Comparison of ENCODE assay signal across 10 mouse cellular contexts in genomic region chr10:120246994-120247750, GRCm38 (mm10). TPM values are rescaled to one million over a fixed set of nuclear protein-coding genes. Genes with fewer than 3 reads are reported as not detected.
DNase-seq lines count a peak whose midpoint lies in the region; ATAC-seq and TF ChIP-seq lines count a peak whose summit lies in the region.
"Had no signal": no experiment of that assay in that cellular context is flagged by ENCODE, and none has a peak within 500 bp of the region (broad histone marks: within the 10 kb centered on the region; RNA-seq: fewer than 3 reads in every experiment).

No protein-coding gene starts in this region.

- H3K9me3 ChIP-seq in midbrain, embryonic 10.5 days (replicated peaks), result no peaks in the 10 kb centered on the region
- H3K9me3 ChIP-seq in midbrain, embryonic 15.5 days, result no peaks in the 10 kb centered on the region
- no peaks in the 10 kb centered on the region for H3K9me3 ChIP-seq in embryonic facial prominence, embryonic 14.5 days (ENCODE audit: control insufficient read depth, low read length)
- H3K9me3 ChIP-seq in intestine, postnatal 0 days (ENCODE audit: control insufficient read depth), result no peaks in the 10 kb centered on the region
- H3K9me3 ChIP-seq in limb, embryonic 11.5 days (ENCODE audit: control insufficient read depth, low read length), result no peaks in the 10 kb centered on the region
- no peaks in the 10 kb centered on the region for H3K9me3 ChIP-seq in neural tube, embryonic 11.5 days (ENCODE audit: control insufficient read depth, low read length)
- H3K9me3 ChIP-seq: hindbrain, embryonic 15.5 days; stomach, embryonic 15.5 days had no signal

- in situ Hi-C loops in Patski (cut with MboI; ENCODE audit: low pct_unique_long_range_greater_than_20kb), result loop anchor here (5.0 to 10.0 kb wide), 2 partner anchors 625 to 1018 kb away; no protein-coding TSS in a partner anchor

- TF ChIP-seq CTCF in Patski (IDR thresholded peaks at IDR 0.05), result peak; percentile 78
- peak; percentile 82 for TF ChIP-seq CTCF in intestine, postnatal 0 days (IDR thresholded peaks at IDR 0.05; ENCODE audit: low read depth)

- no peak overlapping the region for H3K4me3 ChIP-seq in midbrain, embryonic 10.5 days
- no peak overlapping the region for H3K4me3 ChIP-seq in midbrain, embryonic 15.5 days
- H3K4me3 ChIP-seq in embryonic facial prominence, embryonic 14.5 days (ENCODE audit: low read depth, low read length), result no peak overlapping the region
- no peak overlapping the region for H3K4me3 ChIP-seq in intestine, postnatal 0 days (ENCODE audit: low read depth, low read length)
- no peak overlapping the region for H3K4me3 ChIP-seq in limb, embryonic 11.5 days (ENCODE audit: low read depth, low read length)
- H3K4me3 ChIP-seq in neural tube, embryonic 11.5 days (ENCODE audit: low read depth, low read length), result no peak overlapping the region
- H3K4me3 ChIP-seq: hindbrain, embryonic 15.5 days; stomach, embryonic 15.5 days had no signal

- H3K9ac ChIP-seq in midbrain, embryonic 15.5 days, result no peak overlapping the region
- H3K9ac ChIP-seq in embryonic facial prominence, embryonic 14.5 days (ENCODE audit: low read depth, low read length), result no peak overlapping the region
- no peak overlapping the region for H3K9ac ChIP-seq in intestine, postnatal 0 days (ENCODE audit: low read depth, low read length)
- H3K9ac ChIP-seq in limb, embryonic 11.5 days (ENCODE audit: low read length), result peak overlapping the region; percentile 18; the same call in 1 of the 2 replicates
- H3K9ac ChIP-seq in neural tube, embryonic 11.5 days (ENCODE audit: low read length), result no peak overlapping the region
- H3K9ac ChIP-seq: hindbrain, embryonic 15.5 days; stomach, embryonic 15.5 days had no signal

- 48% methylated on average over 9 of the region's 9 CpGs for WGBS in midbrain, embryonic 10.5 days
- 52% methylated on average over 9 of the region's 9 CpGs for WGBS in midbrain, embryonic 15.5 days
- 23% methylated on average over 9 of the region's 9 CpGs for WGBS in embryonic facial prominence, embryonic 14.5 days
- WGBS in intestine, postnatal 0 days, result 33% methylated on average over 9 of the region's 9 CpGs
- WGBS in limb, embryonic 11.5 days, result 4% methylated on average over 9 of the region's 9 CpGs
- WGBS in neural tube, embryonic 11.5 days, result 18% methylated on average over 9 of the region's 9 CpGs

- H3K27me3 ChIP-seq in midbrain, embryonic 10.5 days (ENCODE audit: low read depth, poor library complexity, severe bottlenecking), result no peaks in the 10 kb centered on the region
- no peaks in the 10 kb centered on the region for H3K27me3 ChIP-seq in midbrain, embryonic 15.5 days (replicated peaks)
- peaks cover 8% of the 10 kb centered on the region for H3K27me3 ChIP-seq in Patski
- H3K27me3 ChIP-seq in embryonic facial prominence, embryonic 14.5 days (replicated peaks; ENCODE audit: control insufficient read depth, insufficient read depth, low read length), result no peaks in the 10 kb centered on the region
- H3K27me3 ChIP-seq in intestine, postnatal 0 days (replicated peaks; ENCODE audit: control insufficient read depth, insufficient read depth, low read length), result no peaks in the 10 kb centered on the region
- no peaks in the 10 kb centered on the region for H3K27me3 ChIP-seq in limb, embryonic 11.5 days (ENCODE audit: control insufficient read depth, insufficient read depth, low read length)
- no peaks in the 10 kb centered on the region for H3K27me3 ChIP-seq in neural tube, embryonic 11.5 days (ENCODE audit: control insufficient read depth, insufficient read depth, low read length)
- H3K27me3 ChIP-seq: hindbrain, embryonic 15.5 days; stomach, embryonic 15.5 days had no signal

- POLR2A ChIA-PET in Patski (lab: Charles Lee), result interaction anchor here (0.8 kb wide), 1 partner anchor 1009 kb away, joined by 3 read pairs; no protein-coding TSS in a partner anchor

- H3K27ac ChIP-seq in midbrain, embryonic 10.5 days (replicated peaks), result 0 out of 2 replicates have a peak overlapping the region, but pooled peaks have one; percentile 42
- no peak overlapping the region for H3K27ac ChIP-seq in midbrain, embryonic 15.5 days
- H3K27ac ChIP-seq in embryonic facial prominence, embryonic 14.5 days (replicated peaks; ENCODE audit: low read depth, low read length), result peak overlapping the region; percentile 49
- no peak overlapping the region for H3K27ac ChIP-seq in intestine, postnatal 0 days (ENCODE audit: low read depth, low read length)
- H3K27ac ChIP-seq in limb, embryonic 11.5 days (replicated peaks; ENCODE audit: low read depth, low read length), result peak overlapping the region; percentile 81
- no peak overlapping the region for H3K27ac ChIP-seq in neural tube, embryonic 11.5 days (ENCODE audit: low read depth, low read length)
- H3K27ac ChIP-seq: hindbrain, embryonic 15.5 days; stomach, embryonic 15.5 days had no signal

- peaks cover 4% of the 10 kb centered on the region for H3K4me1 ChIP-seq in midbrain, embryonic 10.5 days
- no peaks in the 10 kb centered on the region for H3K4me1 ChIP-seq in midbrain, embryonic 15.5 days
- peaks cover 27% of the 10 kb centered on the region for H3K4me1 ChIP-seq in embryonic facial prominence, embryonic 14.5 days (ENCODE audit: control insufficient read depth, insufficient read depth, low read length)
- no peaks in the 10 kb centered on the region for H3K4me1 ChIP-seq in intestine, postnatal 0 days (replicated peaks; ENCODE audit: control insufficient read depth, insufficient read depth, low read length)
- peaks cover 19% of the 10 kb centered on the region for H3K4me1 ChIP-seq in limb, embryonic 11.5 days (ENCODE audit: control insufficient read depth, insufficient read depth, low read length)
- H3K4me1 ChIP-seq in neural tube, embryonic 11.5 days (ENCODE audit: control insufficient read depth, insufficient read depth, low read length), result no peaks in the 10 kb centered on the region
- H3K4me1 ChIP-seq: hindbrain, embryonic 15.5 days had no signal

- H3K4me2 ChIP-seq in midbrain, embryonic 15.5 days, result no peak overlapping the region
- peak overlapping the region; percentile 27 for H3K4me2 ChIP-seq in embryonic facial prominence, embryonic 14.5 days (ENCODE audit: low read depth, low read length)
- no peak overlapping the region for H3K4me2 ChIP-seq in intestine, postnatal 0 days (replicated peaks; ENCODE audit: low read depth)
- peak overlapping the region; percentile 3; the same call in 1 of the 2 replicates for H3K4me2 ChIP-seq in limb, embryonic 11.5 days (ENCODE audit: low read depth, severe bottlenecking)
- H3K4me2 ChIP-seq in neural tube, embryonic 11.5 days (ENCODE audit: low read depth), result no peak overlapping the region
- H3K4me2 ChIP-seq: hindbrain, embryonic 15.5 days; stomach, embryonic 15.5 days had no signal

- CTCF ChIA-PET in Patski (lab: Charles Lee), result interaction anchor here (0.9 to 1.5 kb wide), 3 partner anchors 10 to 15 kb away, joined by 3 to 6 read pairs (median 3); no protein-coding TSS in a partner anchor

- peak; percentile 51 for DNase-seq in midbrain, embryonic 10.5 days (ENCODE audit: low spot score)
- DNase-seq in Patski (ENCODE audit: low read depth, low spot score), result no peak
- peak; percentile 90 for DNase-seq in embryonic facial prominence, embryonic 14.5 days (ENCODE audit: low spot score)
- DNase-seq in limb, embryonic 11.5 days (ENCODE audit: low spot score), result peak; percentile 81
- DNase-seq in neural tube, embryonic 11.5 days (ENCODE audit: low spot score), result peak; percentile 57
- DNase-seq in thymus, postnatal 36 days, result peak; percentile 46 to 48

- no peak for ATAC-seq in midbrain, embryonic 15.5 days (replicated peaks)
- peak; percentile 79 for ATAC-seq in Patski
- ATAC-seq in embryonic facial prominence, embryonic 14.5 days (ENCODE audit: low read depth), result no peak
- no peak for ATAC-seq in intestine, postnatal 0 days
- peak; percentile 63; the same call in 1 of the 2 replicates for ATAC-seq in limb, embryonic 11.5 days (ENCODE audit: insufficient number of reproducible peaks, low FRiP score, low TSS enrichment, low read depth)
- ATAC-seq in neural tube, embryonic 11.5 days (ENCODE audit: insufficient read depth, low FRiP score, low TSS enrichment), result no peak

- H3K36me3 ChIP-seq in midbrain, embryonic 10.5 days, result no peaks in the 10 kb centered on the region
- no peaks in the 10 kb centered on the region for H3K36me3 ChIP-seq in midbrain, embryonic 15.5 days (replicated peaks)
- no peaks in the 10 kb centered on the region for H3K36me3 ChIP-seq in embryonic facial prominence, embryonic 14.5 days (ENCODE audit: control insufficient read depth, insufficient read depth, low read length)
- no peaks in the 10 kb centered on the region for H3K36me3 ChIP-seq in intestine, postnatal 0 days (ENCODE audit: control insufficient read depth, insufficient read depth)
- H3K36me3 ChIP-seq in limb, embryonic 11.5 days (ENCODE audit: control insufficient read depth, insufficient read depth, low read length), result no peaks in the 10 kb centered on the region
- no peaks in the 10 kb centered on the region for H3K36me3 ChIP-seq in neural tube, embryonic 11.5 days (ENCODE audit: control insufficient read depth, insufficient read depth, low read length)
- H3K36me3 ChIP-seq: hindbrain, embryonic 15.5 days; stomach, embryonic 15.5 days had no signal

RNA-seq across cellular contexts. Expression of gene Llph, which starts 20.3 kb away (rescaled TPM):
- 59.4 and 65.7 TPM in 2 replicates for polyA plus RNA-seq in midbrain, embryonic 10.5 days (2016; fragmentation: Nextera tagmentation; extraction: Ambion mirVana)
- polyA plus RNA-seq in midbrain, embryonic 15.5 days (2015; fragmentation: Nextera tagmentation; extraction: Ambion mirVana), result 34.7 and 39.6 TPM in 2 replicates
- 41.9 TPM for polyA plus RNA-seq in Patski (2021)
- 43.6 and 44.4 TPM in 2 replicates for polyA plus RNA-seq in embryonic facial prominence, embryonic 14.5 days (2014; fragmentation: Nextera tagmentation; extraction: Ambion mirVana)
- 40.6 and 49.3 TPM in 2 replicates for polyA plus RNA-seq in intestine, postnatal 0 days (2015; fragmentation: Nextera tagmentation; extraction: Ambion mirVana)
- polyA plus RNA-seq in limb, embryonic 11.5 days (2014; fragmentation: Nextera tagmentation; extraction: Ambion mirVana), result 64.1 and 68.8 TPM in 2 replicates
- polyA plus RNA-seq in neural tube, embryonic 11.5 days (2014; fragmentation: Nextera tagmentation; extraction: Ambion mirVana), result 57.0 and 61.1 TPM in 2 replicates

RNA-seq across cellular contexts. Expression of gene Irak3, which starts 45.2 kb away (rescaled TPM):
- 0.44 and 0.73 TPM in 2 replicates for polyA plus RNA-seq in midbrain, embryonic 10.5 days (2016; fragmentation: Nextera tagmentation; extraction: Ambion mirVana)
- polyA plus RNA-seq in midbrain, embryonic 15.5 days (2015; fragmentation: Nextera tagmentation; extraction: Ambion mirVana), result 0.18 and 0.19 TPM in 2 replicates
- 0.21 TPM for polyA plus RNA-seq in Patski (2021)
- 4.1 and 4.2 TPM in 2 replicates for polyA plus RNA-seq in embryonic facial prominence, embryonic 14.5 days (2014; fragmentation: Nextera tagmentation; extraction: Ambion mirVana)
- 0.81 and 0.95 TPM in 2 replicates for polyA plus RNA-seq in intestine, postnatal 0 days (2015; fragmentation: Nextera tagmentation; extraction: Ambion mirVana)
- polyA plus RNA-seq in limb, embryonic 11.5 days (2014; fragmentation: Nextera tagmentation; extraction: Ambion mirVana), result 0.63 and 0.91 TPM in 2 replicates
- polyA plus RNA-seq in neural tube, embryonic 11.5 days (2014; fragmentation: Nextera tagmentation; extraction: Ambion mirVana), result 0.58 and 1.2 TPM in 2 replicates

RNA-seq across cellular contexts. Expression of gene Tmbim4, which starts 45.8 kb away (rescaled TPM):
- 93.2 and 93.3 TPM in 2 replicates for polyA plus RNA-seq in midbrain, embryonic 10.5 days (2016; fragmentation: Nextera tagmentation; extraction: Ambion mirVana)
- polyA plus RNA-seq in midbrain, embryonic 15.5 days (2015; fragmentation: Nextera tagmentation; extraction: Ambion mirVana), result 90.2 and 93.7 TPM in 2 replicates
- polyA plus RNA-seq in Patski (2021), result 187 TPM
- 105 and 122 TPM in 2 replicates for polyA plus RNA-seq in embryonic facial prominence, embryonic 14.5 days (2014; fragmentation: Nextera tagmentation; extraction: Ambion mirVana)
- 241 and 243 TPM in 2 replicates for polyA plus RNA-seq in intestine, postnatal 0 days (2015; fragmentation: Nextera tagmentation; extraction: Ambion mirVana)
- polyA plus RNA-seq in limb, embryonic 11.5 days (2014; fragmentation: Nextera tagmentation; extraction: Ambion mirVana), result 66.2 and 73.9 TPM in 2 replicates
- 85.4 and 87.7 TPM in 2 replicates for polyA plus RNA-seq in neural tube, embryonic 11.5 days (2014; fragmentation: Nextera tagmentation; extraction: Ambion mirVana)

Comparison
In these comparisons a context has a peak if more than half of its experiments do, and no peak if none do; other contexts are left out.
1. H3K27ac ChIP-seq: peak in midbrain, embryonic 10.5 days (single experiment), embryonic facial prominence, embryonic 14.5 days (single experiment) and limb, embryonic 11.5 days (single experiment); none in midbrain, embryonic 15.5 days (single experiment), intestine, postnatal 0 days (single experiment) and neural tube, embryonic 11.5 days (single experiment).
2. ATAC-seq: peak in Patski (single experiment) and limb, embryonic 11.5 days (single experiment); none in midbrain, embryonic 15.5 days (single experiment), embryonic facial prominence, embryonic 14.5 days (single experiment), intestine, postnatal 0 days (single experiment) and neural tube, embryonic 11.5 days (single experiment).
3. H3K4me2 ChIP-seq: peak in embryonic facial prominence, embryonic 14.5 days (single experiment) and limb, embryonic 11.5 days (single experiment); none in midbrain, embryonic 15.5 days (single experiment), intestine, postnatal 0 days (single experiment) and neural tube, embryonic 11.5 days (single experiment).